Mouse (Mus musculus): ENCODE results near the gene Zbtb14. TPM values are rescaled to one million over a fixed set of nuclear protein-coding genes. Genes with fewer than 3 reads are reported as not detected.

The Zbtb14 gene
- polyA plus RNA-seq (2012; rRNA removed): 17.5 and 23.1 TPM in 2 replicates

- TF ChIP-seq CTCF (IDR thresholded peaks at IDR 0.05; ENCODE audit: borderline replicate concordance, extremely low read depth, insufficient read depth, insufficient read length) (no peak), POLR2A (IDR thresholded peaks at IDR 0.05; ENCODE audit: borderline replicate concordance, extremely low read depth, insufficient read depth, insufficient read length, poor library complexity, severe bottlenecking) (peak; percentile 87)
- peak; percentile 99 for DNase-seq (ENCODE audit: low read depth)
These were observed at the start of gene Zbtb14 for GRCm38 (mm10) chr17:69382511-69383100. Gene Zbtb14 (plus strand): TSS chr17:69383050.

GRCm38 (mm10) chr17:69346056-69346455 is 36.8 kb upstream of the Zbtb14 start:
- no peak for DNase-seq (ENCODE audit: low read depth)
- TF ChIP-seq POLR2A (IDR thresholded peaks at IDR 0.05; ENCODE audit: borderline replicate concordance, extremely low read depth, insufficient read depth, insufficient read length, poor library complexity, severe bottlenecking) (no peak), CTCF (IDR thresholded peaks at IDR 0.05; ENCODE audit: borderline replicate concordance, extremely low read depth, insufficient read depth, insufficient read length) (no peak)

- no peak for TF ChIP-seq POLR2A (IDR thresholded peaks at IDR 0.05; ENCODE audit: borderline replicate concordance, extremely low read depth, insufficient read depth, insufficient read length, poor library complexity, severe bottlenecking)
- TF ChIP-seq CTCF (IDR thresholded peaks at IDR 0.05; ENCODE audit: borderline replicate concordance, extremely low read depth, insufficient read depth, insufficient read length): peak; percentile 69
- DNase-seq (ENCODE audit: low read depth): peak; percentile 81
These were observed 33.8 kb upstream of the Zbtb14 start for GRCm38 (mm10) chr17:69349014-69349531.

- peak; percentile 47; the same call in 1 of the 2 replicates for TF ChIP-seq CTCF (IDR thresholded peaks at IDR 0.05; ENCODE audit: borderline replicate concordance, extremely low read depth, insufficient read depth, insufficient read length)
- no peak for TF ChIP-seq POLR2A (IDR thresholded peaks at IDR 0.05; ENCODE audit: borderline replicate concordance, extremely low read depth, insufficient read depth, insufficient read length, poor library complexity, severe bottlenecking)
- DNase-seq (ENCODE audit: low read depth): peak; percentile 22
These were observed 17.8 kb upstream of the Zbtb14 start for GRCm38 (mm10) chr17:69365049-69365448.

- DNase-seq (ENCODE audit: low read depth): no peak
- no peak for TF ChIP-seq POLR2A (IDR thresholded peaks at IDR 0.05; ENCODE audit: borderline replicate concordance, extremely low read depth, insufficient read depth, insufficient read length, poor library complexity, severe bottlenecking)
- no peak for TF ChIP-seq CTCF (IDR thresholded peaks at IDR 0.05; ENCODE audit: borderline replicate concordance, extremely low read depth, insufficient read depth, insufficient read length)
These were observed 2.0 kb upstream of the Zbtb14 start for GRCm38 (mm10) chr17:69380838-69381237.

GRCm38 (mm10) chr17:69383201-69383940 is 521 bp downstream of the Zbtb14 start:
- peak; percentile 86 for DNase-seq (ENCODE audit: low read depth)
- TF ChIP-seq CTCF (IDR thresholded peaks at IDR 0.05; ENCODE audit: borderline replicate concordance, extremely low read depth, insufficient read depth, insufficient read length) (no peak), POLR2A (IDR thresholded peaks at IDR 0.05; ENCODE audit: borderline replicate concordance, extremely low read depth, insufficient read depth, insufficient read length, poor library complexity, severe bottlenecking) (peak; percentile 44; the same call in 1 of the 2 replicates)

GRCm38 (mm10) chr17:69383941-69384665 is 1.3 kb downstream of the Zbtb14 start:
- DNase-seq (ENCODE audit: low read depth): peak; percentile 77
- TF ChIP-seq POLR2A (IDR thresholded peaks at IDR 0.05; ENCODE audit: borderline replicate concordance, extremely low read depth, insufficient read depth, insufficient read length, poor library complexity, severe bottlenecking) (no peak; the same call in 1 of the 2 replicates), CTCF (IDR thresholded peaks at IDR 0.05; ENCODE audit: borderline replicate concordance, extremely low read depth, insufficient read depth, insufficient read length) (no peak)

GRCm38 (mm10) chr17:69396147-69397033 is 13.5 kb downstream of the Zbtb14 start:
- no peak for TF ChIP-seq CTCF (IDR thresholded peaks at IDR 0.05; ENCODE audit: borderline replicate concordance, extremely low read depth, insufficient read depth, insufficient read length)
- TF ChIP-seq POLR2A (IDR thresholded peaks at IDR 0.05; ENCODE audit: borderline replicate concordance, extremely low read depth, insufficient read depth, insufficient read length, poor library complexity, severe bottlenecking): no peak
- DNase-seq (ENCODE audit: low read depth): no peak

GRCm38 (mm10) chr17:69397163-69397562 is 14.3 kb downstream of the Zbtb14 start:
- no peak for TF ChIP-seq POLR2A (IDR thresholded peaks at IDR 0.05; ENCODE audit: borderline replicate concordance, extremely low read depth, insufficient read depth, insufficient read length, poor library complexity, severe bottlenecking)
- TF ChIP-seq CTCF (IDR thresholded peaks at IDR 0.05; ENCODE audit: borderline replicate concordance, extremely low read depth, insufficient read depth, insufficient read length): no peak
- DNase-seq (ENCODE audit: low read depth): no peak

- TF ChIP-seq CTCF (IDR thresholded peaks at IDR 0.05; ENCODE audit: borderline replicate concordance, extremely low read depth, insufficient read depth, insufficient read length): no peak
- no peak for TF ChIP-seq POLR2A (IDR thresholded peaks at IDR 0.05; ENCODE audit: borderline replicate concordance, extremely low read depth, insufficient read depth, insufficient read length, poor library complexity, severe bottlenecking)
- no peak for DNase-seq (ENCODE audit: low read depth)
These were observed 15.2 kb downstream of the Zbtb14 start for GRCm38 (mm10) chr17:69398092-69398491.

All from brain, embryonic 14.5 days (tissue).